Mouse (Mus musculus): ENCODE results near the gene Lhfpl5.
"Not testable (repeated sequence)": the region's sequence is repeated elsewhere in the genome, so short reads cannot be mapped to it uniquely, and the experiment has no call there.

Lhfpl5 gene

DNA sequence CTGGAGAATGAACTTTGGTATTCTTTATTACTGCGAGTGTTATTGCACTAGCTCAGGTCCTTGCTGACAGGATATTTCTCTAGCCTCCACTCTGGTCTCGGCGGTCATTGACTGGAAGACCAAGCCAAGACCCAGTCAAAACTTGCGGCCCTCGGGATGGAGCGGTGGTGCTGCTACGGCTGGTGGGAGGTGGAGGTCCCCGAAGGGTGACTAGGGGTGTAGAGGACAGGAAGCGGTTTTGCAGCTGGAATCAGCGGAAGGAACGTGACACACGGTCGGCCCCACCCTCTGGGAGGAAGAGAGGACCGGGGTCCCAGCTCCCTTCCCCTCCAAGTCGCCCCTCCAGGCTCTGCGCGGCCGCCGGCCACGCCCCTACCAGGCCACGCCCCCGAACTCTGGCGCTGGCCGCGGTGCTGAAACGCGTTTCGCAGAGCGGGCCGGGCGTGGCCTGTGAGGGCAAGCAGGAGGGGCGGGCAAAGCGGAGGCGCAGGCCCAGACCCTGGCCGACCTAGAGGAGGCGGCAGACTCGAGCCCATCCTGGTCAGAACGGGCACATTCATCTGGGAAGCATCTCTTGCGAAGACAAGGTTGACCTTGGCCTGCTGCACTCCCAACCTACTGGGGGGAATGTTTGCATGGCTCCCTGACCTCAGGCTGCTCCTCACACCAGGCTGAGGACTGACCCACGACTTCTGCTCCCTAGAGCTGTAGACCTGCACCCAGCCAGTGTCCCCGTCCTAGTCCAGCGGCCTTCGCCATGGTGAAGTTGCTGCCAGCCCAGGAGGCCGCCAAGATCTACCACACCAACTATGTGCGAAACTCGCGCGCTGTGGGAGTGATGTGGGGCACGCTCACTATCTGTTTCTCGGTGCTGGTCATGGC lies at the start of gene Lhfpl5:
TSS of gene Lhfpl5 (plus strand) at position 398 of the 882 bp plus-strand sequence.
- peak; percentile 77 for DNase-seq

DNA sequence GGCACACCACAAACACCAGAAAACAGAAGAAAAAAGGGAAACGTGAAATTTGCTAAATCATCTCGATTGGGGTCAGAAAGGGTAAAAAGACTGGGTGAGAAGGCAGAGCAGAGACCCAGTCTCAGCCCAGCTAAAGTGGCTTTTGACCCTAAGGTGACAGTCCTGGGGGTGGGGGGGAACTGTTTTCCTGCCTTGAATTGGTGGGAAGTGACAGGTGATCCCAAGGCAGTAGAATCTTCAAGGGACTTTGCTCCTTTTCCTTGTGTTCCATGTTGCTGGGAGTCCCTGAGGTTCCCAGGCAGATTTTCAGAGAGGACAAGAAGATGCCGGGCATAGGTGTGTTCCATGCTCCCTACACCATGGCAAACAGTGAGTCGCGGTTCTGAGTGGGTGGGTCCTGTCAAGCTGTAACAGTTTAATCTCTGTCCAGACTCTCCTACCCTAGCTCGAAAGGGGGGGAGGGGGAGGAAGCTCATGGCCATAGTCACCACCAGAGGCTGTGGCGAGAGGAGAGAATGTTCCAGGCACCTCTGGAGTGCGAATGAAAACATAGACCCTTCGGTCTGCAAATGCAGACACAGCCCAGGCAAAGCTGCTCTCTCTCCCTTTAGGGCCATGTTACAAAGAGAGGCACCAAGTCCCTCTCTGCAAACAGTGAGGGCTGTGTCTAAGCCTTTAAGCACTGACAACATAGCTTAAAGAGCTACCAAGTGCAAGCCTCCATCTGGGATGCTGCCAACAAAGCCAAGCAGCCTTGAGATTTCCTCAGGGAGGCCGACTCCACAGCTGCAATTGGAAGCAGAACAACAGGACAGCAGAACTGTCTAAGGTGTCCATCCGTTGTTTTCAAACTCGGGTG lies 48.0 kb upstream of the Lhfpl5 start:
- DNase-seq, result no peak

DNA sequence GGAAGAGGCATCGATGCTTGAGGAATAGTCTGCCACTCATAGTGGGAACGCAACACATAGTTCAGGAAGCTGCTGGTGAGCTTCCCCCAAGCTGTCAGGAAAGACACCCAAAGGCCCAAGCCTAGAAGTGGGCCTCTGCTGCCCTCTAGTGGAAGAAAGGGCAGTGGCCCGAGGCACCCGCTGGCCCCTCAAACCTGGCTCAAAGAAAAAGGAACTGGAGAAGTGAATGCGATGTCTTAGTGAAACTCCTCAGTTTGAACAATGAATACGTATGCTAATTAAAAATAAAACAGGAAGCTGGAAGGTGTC lies 47.4 kb upstream of the Lhfpl5 start:
- DNase-seq, result peak; percentile 92

DNA sequence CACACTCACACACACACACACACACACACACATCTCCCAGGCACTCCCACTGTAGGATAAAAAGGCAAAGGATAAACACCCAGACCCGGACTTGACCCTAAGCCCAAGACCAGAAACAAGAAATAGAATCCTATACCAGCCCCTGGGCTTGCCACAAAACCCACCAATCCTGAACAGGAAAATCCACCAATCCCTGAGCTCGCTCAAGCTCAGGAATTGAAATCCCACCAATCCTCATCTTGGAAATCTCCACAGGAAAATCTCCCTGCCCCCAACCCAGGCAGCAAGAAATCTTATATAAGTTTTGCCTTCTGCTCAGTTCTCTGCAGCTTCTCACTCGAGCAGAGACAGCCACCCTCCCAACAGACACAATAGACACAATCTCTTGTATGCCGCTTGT lies 46.3 kb upstream of the Lhfpl5 start:
- DNase-seq, result no peak

GRCm38 (mm10) chr17:28530506-28530905 lies 44.9 kb upstream of the Lhfpl5 start, which contains the start of gene Armc12:
Gene Armc12 (plus strand): TSS chr17:28530806.
- DNase-seq, result no peak

DNA sequence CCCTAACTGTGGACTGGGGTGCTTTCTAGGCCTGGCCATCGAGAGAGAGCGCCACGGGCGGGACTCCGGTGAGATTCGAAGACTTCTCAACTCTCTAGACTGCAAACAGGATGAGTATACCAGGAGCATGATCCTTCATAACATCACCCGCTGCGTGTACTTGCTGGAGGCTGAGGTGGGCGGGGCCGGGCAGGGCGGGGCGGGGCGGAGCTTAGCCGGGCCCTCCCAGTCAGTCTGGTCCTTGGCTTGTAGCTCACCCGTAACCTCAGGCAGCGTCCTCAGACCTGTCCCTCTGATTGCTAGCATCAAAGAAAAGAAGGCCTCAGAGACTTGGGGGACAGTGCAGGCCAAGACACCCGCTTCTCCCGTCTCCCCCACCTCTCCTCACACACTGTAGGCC lies 43.5 kb upstream of the Lhfpl5 start:
- DNase-seq, result no peak

GRCm38 (mm10) chr17:28532557-28532956 lies 42.9 kb upstream of the Lhfpl5 start:
- no peak for DNase-seq

GRCm38 (mm10) chr17:28533327-28533726 lies 42.1 kb upstream of the Lhfpl5 start:
- no peak for DNase-seq

DNA sequence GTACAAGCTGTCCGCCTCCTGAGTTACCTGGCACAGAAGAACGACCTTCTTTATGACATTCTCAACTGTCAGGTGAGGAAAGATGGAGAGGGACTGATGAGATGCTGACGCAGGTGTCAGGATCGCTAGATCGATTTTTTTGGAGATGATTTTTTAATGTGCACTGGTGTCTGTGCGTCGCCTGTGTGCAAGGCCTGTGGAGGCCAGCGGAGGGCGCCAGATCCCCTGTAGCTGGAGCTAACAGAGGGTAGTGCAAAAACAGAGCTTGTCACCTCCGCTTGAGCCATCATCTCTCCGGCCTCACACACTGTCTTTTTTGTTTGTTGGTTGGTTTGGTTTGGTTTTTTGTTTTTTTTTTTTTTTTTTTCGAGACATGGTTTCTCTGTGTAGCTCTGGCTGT lies 37.6 kb upstream of the Lhfpl5 start:
- DNase-seq, result no peak

- peak; percentile 35 for DNase-seq
These were observed 28.5 kb upstream of the Lhfpl5 start for GRCm38 (mm10) chr17:28546925-28547324.

DNA sequence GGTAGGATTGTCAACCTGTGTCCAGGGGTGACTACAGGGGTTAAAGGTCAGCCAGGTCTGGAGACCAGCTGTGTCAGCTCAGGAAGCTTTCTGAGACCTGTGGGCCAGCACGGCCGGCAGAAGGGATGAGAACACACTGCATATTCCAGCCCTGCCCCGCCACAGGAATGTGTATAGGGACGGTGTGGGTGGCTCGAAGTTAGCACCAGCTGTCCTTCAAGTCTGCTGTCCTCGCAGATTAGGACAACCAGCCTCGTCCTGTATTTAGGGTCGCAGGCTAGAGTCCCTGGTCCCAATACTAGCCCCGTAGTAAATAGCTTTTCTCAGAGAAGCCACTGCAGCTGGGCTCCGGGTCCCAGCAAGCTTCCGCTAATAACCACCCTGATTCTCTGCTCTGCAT lies 26.9 kb upstream of the Lhfpl5 start:
- DNase-seq, result no peak

- no peak for DNase-seq
These were observed 26.3 kb upstream of the Lhfpl5 start, which contains the start of gene Clpsl2 for GRCm38 (mm10) chr17:28549111-28549510. Gene Clpsl2 (plus strand): TSS chr17:28549411.

DNA sequence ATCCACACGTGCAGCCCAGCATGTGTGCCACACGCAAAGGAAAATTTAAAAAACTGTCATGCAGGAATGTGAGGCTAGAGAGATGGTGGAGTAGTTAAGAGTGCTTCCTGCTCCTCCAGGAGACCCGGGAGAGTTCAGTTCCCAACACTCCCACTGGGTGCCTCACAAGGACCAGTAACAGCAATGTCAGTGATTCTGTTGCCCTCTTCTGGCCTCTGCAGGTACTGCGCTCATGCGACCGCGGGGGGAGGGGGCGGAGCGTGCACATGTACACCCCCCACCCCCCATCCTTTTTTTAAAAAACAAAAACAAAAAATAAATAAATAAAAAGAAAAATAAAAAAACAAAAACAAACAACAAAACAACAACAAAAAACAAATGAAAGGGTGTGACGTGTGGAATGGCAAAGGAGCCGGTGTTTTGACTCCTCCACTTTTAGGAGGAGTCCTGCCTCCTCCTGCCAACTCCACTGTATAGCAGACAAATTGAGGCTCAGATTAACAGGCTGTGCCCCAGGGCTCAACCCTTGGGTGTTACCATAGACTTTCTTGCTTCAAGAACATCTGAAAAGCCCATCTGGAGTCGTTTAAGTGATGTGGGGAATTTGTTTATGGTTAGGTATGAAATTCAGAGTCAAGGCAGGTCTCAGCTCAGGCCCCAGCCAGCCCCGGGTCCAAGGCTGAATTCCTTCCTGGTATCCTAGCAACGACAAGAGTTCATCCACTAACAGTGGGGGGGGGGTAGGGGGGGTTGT lies 22.2 kb upstream of the Lhfpl5 start:
- peak; percentile 75 for DNase-seq

- DNase-seq, result not testable (repeated sequence)
These were observed 21.4 kb upstream of the Lhfpl5 start for GRCm38 (mm10) chr17:28554021-28554420.

DNA sequence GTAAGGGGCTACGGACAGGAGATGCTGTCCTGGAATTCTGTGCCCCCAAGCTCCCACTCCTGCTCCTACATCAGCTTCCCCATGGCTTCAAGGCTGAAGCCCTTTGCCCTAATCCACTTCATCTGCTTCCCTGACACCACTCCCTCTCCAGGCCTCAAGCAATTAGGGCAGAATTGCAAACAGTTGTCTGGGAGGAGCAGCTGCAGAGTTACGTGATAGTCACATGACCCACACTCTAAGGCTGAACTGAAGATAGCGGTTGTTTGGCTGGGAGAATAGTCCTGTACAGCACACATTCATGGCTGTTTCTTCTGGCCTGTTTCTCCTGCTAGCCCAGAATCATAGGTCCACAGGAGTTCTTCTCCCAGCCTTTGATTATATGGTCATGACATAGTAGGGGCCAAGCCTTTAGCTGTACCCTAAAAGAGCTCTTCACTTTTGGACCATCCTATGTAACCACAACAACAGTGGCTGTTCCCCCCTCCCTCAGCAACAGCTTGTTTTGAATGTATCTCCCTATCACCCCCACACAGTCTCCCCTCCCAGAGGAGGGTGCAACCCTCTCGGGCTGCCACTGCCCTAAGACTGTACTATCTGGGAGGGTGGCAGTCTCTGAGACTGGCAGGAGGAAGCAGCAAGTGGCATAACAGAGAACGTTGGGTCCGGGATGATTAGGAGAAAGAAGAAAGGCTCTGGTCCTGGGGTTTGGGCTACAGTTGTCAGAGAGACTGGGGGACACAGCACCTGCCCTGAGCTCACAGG lies 18.6 kb upstream of the Lhfpl5 start:
- no peak for DNase-seq

GRCm38 (mm10) chr17:28557772-28558171 lies 17.7 kb upstream of the Lhfpl5 start:
- DNase-seq, result no peak

GRCm38 (mm10) chr17:28560598-28560997 lies 14.8 kb upstream of the Lhfpl5 start, which contains the start of gene Clps:
Gene Clps (minus strand): TSS chr17:28560766.
- no peak for DNase-seq

DNA sequence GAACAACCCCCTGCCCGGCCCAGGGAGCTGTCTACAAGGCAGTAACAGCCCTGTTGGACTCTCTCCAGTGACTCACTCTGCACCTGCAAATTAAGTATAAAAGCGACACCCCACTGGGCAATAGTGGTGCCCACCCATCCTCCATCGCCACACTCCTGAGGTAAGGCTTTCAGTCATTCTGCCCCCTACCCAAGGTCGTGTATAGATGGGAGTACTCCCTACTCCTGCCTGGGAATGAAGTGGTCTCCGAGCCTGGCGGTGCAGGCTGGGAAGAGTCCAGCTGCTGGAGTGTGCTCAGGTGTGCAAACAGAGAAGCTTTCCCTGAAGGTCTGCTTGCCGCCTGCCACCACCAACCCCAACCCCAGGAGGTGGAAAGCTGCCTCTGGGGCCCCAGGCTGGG lies 13.8 kb upstream of the Lhfpl5 start:
- DNase-seq, result no peak

GRCm38 (mm10) chr17:28565181-28565580 lies 10.3 kb upstream of the Lhfpl5 start:
- no peak for DNase-seq

DNA sequence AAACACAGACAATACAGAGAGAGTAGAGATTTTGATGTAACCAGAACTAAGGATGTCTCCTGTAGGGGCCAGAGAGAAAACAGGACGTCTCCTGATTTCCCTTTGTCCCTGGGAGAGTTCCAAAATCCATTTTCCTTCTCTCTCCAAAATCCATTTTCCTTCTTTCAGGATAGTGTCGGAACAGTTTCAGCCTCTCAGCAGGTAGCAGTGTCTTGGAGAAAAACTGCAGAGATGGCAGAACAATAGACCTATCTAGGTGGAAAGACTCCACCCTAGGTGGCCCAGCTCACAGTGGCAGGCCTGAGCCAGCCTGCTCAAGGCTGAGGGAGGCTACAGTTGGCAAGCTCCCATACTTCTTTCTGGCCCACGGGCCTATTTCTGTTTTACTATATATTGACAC lies 7.9 kb upstream of the Lhfpl5 start:
- no peak for DNase-seq

- DNase-seq, result no peak
These were observed 3.6 kb upstream of the Lhfpl5 start for GRCm38 (mm10) chr17:28571868-28572267.

DNA sequence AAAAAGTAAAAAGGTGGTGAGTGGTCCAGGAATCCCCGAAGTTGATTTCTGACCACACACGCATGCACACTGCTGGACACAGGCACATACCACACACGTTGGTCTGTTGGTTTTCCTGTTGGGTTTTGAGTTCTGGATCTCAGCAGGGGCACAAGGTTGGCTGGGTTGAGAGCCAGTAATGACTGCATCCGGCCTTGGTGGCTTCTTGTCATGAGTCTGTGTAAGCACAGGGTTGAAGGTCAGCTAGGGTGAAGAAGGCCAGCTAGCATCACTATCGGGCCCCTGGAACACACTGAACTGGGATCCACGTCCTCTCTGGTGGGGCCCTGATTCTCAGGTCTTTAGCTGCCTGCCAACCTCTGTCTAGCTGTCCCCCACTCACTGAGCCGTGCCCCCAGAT lies 2.9 kb upstream of the Lhfpl5 start:
- no peak for DNase-seq

All from kidney, postnatal 10 days (tissue).